Mouse (Mus musculus) liver, embryonic 14.5 days (tissue): ENCODE data around the gene Ptn.

ENCODE experiments used
- CTCF ChIP-seq: IDR thresholded peaks from 2 replicates; pipeline ENCODE4 v1.5.1; 2016; ENCODE audit warnings: antibody characterized with exemption, low read depth, control low read depth
- EP300 ChIP-seq: IDR thresholded peaks from 2 replicates; pipeline ENCODE4 v1.6.1; 2016; ENCODE audit warnings: antibody characterized with exemption, low read depth

GRCm38 (mm10) chr6:36810448-36810847 lies 428 bp upstream of the Ptn start:
- TF ChIP-seq CTCF (no peak), EP300 (no peak)
